Mouse (Mus musculus): Measurements from ENCODE around the gene Samm50. TPM values are rescaled to one million over a fixed set of nuclear protein-coding genes. Genes with fewer than 3 reads are reported as not detected.

Samm50 gene
- polyA plus RNA-seq, 1 experiment: 120 TPM

DNA sequence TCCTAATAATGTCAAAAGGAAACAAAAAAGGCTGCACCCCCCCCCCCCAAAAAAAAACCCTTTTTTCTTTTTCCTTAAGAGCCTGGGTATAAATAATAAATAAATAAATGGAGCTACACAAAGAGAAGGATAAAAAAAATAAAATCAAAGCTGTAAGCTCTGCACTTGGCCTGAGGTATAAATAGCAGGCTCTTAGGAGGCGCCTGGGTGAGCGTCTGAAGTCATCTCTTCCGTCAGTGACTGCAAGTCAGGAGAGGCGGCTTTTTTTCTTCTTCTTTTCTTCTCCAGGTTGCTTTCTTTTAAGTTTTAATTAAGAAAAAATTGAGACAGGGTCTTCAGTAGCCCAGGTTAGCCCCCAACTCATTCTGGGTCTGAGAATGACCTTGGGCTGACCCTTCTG, 74.2 kb downstream of the Samm50 start:
- TF ChIP-seq CTCF (IDR thresholded peaks at IDR 0.05; ENCODE audit: low read depth, low read length) (no peak), POLR2A (IDR thresholded peaks at IDR 0.05; ENCODE audit: insufficient read depth, low read length) (no peak), EP300 (IDR thresholded peaks at IDR 0.05; ENCODE audit: insufficient read depth, low read depth, low read length) (no peak)
- H3K4me3 ChIP-seq (ENCODE audit: low read depth, low read length): no peak overlapping the region
- H3K36me3 ChIP-seq (ENCODE audit: control insufficient read depth, insufficient read depth, low read length, poor library complexity, severe bottlenecking): no peaks in the 10 kb centered on the region; the same call in 1 of the 2 replicates
- H3K27me3 ChIP-seq (ENCODE audit: control insufficient read depth, insufficient read depth, low read length, poor library complexity, severe bottlenecking): no peaks in the 10 kb centered on the region
- no peak overlapping the region for H3K9ac ChIP-seq (ENCODE audit: low read depth, poor library complexity, severe bottlenecking)
- H3K4me1 ChIP-seq (ENCODE audit: control insufficient read depth, insufficient read depth, low read length): no peaks in the 10 kb centered on the region
- H3K9me3 ChIP-seq (replicated peaks; ENCODE audit: control insufficient read depth, insufficient read depth, low read length, poor library complexity, severe bottlenecking): no peaks in the 10 kb centered on the region
- H3K27ac ChIP-seq (ENCODE audit: insufficient read depth, low read length): no peak overlapping the region

Other genes with a start within 250 kb of the Samm50 start
- 1.1 TPM in 1 of 2 replicates, not detected in the other for gene Efcab6, start 126.9 kb upstream of the Samm50 start, polyA plus RNA-seq (2011; ENCODE audit: insufficient read depth, insufficient read length, low read depth, missing spikeins)
- gene Sult4a1, start 86.5 kb upstream of the Samm50 start, polyA plus RNA-seq (2011; ENCODE audit: insufficient read depth, insufficient read length, low read depth, missing spikeins): 16.2 and 17.6 TPM in 2 replicates
- gene Pnpla5, start 69.1 kb upstream of the Samm50 start, polyA plus RNA-seq (2011; ENCODE audit: insufficient read depth, insufficient read length, low read depth, missing spikeins): not detected in 2 replicates
- gene Pnpla3, start 24.4 kb upstream of the Samm50 start, polyA plus RNA-seq (2011; ENCODE audit: insufficient read depth, insufficient read length, low read depth, missing spikeins): 0.61 and 0.68 TPM in 2 replicates
- gene Parvb, start 39.8 kb downstream of the Samm50 start, polyA plus RNA-seq (2011; ENCODE audit: insufficient read depth, insufficient read length, low read depth, missing spikeins): 54.1 and 54.5 TPM in 2 replicates
- 1.1 TPM in 1 of 2 replicates, not detected in the other for gene Parvg, start 131.8 kb downstream of the Samm50 start, polyA plus RNA-seq (2011; ENCODE audit: insufficient read depth, insufficient read length, low read depth, missing spikeins)

Measured in ES-Bruce4 (cell line).